Mouse (Mus musculus): ENCODE results near the gene Rcn2. TPM values are rescaled to one million over a fixed set of nuclear protein-coding genes. Genes with fewer than 3 reads are reported as not detected.

The Rcn2 gene
- polyA plus RNA-seq (2014; fragmentation: Illumina TruSeq; extraction: RNeasy Lipid Tissue Mini Kit (QIAGEN cat#74804); ENCODE audit: low read depth, low replicate concordance): 100 TPM

DNA sequence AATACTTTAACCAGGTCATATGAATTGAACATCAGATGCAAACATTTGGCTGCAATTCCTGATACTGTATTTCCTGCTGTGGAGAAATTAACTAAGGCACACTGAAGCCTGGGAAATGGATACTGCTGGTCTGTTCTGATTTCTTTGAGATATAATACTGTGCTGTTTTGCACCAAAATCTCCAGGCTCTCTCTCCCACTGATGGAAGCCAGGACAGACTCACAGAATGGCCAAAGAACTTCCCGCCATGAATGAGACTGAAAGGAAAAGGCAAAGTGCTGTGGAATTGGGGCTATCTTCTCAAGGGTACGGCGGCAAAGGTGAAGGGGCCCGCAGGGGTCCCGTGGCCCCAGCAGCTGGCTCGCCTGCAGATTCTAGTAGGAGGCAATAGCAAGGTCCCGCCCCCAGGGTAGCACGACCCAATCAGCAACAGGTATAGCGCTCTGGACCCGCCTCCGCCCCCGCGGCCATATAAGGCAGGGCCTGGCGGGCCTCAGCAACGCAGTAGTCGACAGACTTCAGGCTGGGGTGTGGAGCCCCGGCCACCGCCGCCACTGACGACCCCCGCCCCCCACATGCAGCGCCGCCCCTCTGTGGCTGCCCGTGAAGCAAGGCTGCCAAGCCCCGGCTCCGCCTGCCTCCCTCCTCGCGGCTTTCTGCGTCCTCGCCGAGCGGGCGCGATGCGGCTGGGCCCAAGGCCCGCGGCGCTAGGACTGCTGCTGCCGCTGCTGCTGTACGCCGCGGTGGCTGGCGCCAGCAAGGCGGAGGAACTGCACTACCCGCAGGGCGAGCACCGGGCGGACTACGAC is at the start of gene Rcn2:
Gene Rcn2 (plus strand): TSS at position 474 of the 809 bp plus-strand sequence.

DNA sequence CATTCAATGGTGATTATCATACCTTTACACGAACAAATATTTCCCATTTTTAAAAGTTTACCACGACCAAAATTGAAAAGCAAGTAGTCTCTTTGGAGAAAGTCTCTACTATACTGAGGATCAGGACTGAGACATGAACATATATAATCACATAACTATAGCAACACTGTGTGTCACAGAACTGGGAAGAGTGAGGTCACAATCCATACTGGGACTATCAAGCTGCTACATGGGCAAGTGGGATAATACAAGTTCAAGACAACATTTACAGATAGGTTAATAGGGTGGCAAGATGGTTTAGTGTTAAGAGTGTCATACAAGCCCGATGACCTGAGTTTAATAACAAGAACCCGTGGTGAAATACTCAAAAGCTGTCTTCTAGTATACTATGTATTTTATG is 31.2 kb upstream of the Rcn2 start, which contains the start of gene 4930563M21Rik:
Gene 4930563M21Rik (minus strand): TSS at position 101 of the 400 bp plus-strand sequence.

DNA sequence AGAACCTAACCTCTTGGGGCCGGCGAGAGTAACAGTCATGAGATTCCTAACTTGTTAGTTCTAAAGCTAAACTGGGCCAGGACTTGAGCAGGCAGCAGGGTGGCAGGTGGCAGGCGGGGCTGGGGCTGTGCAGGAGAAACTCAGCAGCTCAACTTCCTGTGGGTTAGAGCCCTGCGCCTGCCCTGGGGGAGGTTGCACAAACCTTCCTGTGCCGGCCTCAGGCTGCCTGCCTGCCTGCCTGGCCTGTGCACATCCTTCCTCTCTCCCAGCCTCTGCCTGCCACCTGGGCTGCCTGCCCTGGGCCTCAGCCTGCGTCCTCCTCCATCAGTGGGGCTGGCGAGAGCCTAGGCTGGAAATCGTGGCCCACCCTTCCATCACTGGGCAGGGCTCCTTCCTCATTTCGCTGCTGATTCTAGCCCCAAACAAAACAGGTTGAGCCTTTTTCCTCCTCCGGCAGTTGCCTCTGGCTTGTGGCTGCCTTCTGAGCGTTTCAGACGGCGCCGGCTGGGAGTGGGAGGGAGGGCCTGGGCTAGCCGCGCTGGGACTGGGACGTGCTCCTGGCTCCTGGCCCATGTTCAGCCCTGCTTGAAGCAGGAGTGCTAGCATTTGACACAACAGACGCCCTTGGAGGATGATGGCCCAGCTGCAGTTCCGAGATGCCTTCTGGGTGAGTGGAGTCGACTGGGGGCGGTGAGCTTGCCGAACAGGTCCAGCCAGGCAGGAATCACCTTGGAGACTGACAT is 48.3 kb downstream of the Rcn2 start, which contains the start of gene Pstpip1:
Gene Pstpip1 (plus strand): TSS at position 185 of the 743 bp plus-strand sequence.

Other genes starting within 250 kb of the Rcn2 start
- gene Scaper, start 103.7 kb upstream of the Rcn2 start, polyA plus RNA-seq (2014; fragmentation: Illumina TruSeq; extraction: RNeasy Lipid Tissue Mini Kit (QIAGEN cat#74804); ENCODE audit: low read depth, low replicate concordance): 17.6 TPM
- gene 4930563M21Rik, start 31.3 kb upstream of the Rcn2 start, polyA plus RNA-seq (2014; fragmentation: Illumina TruSeq; extraction: RNeasy Lipid Tissue Mini Kit (QIAGEN cat#74804); ENCODE audit: low read depth, low replicate concordance): not detected
- not detected for gene Pstpip1, start 48.1 kb downstream of the Rcn2 start, polyA plus RNA-seq (2014; fragmentation: Illumina TruSeq; extraction: RNeasy Lipid Tissue Mini Kit (QIAGEN cat#74804); ENCODE audit: low read depth, low replicate concordance)
- 225 TPM for gene Tspan3, start 123.6 kb downstream of the Rcn2 start, polyA plus RNA-seq (2014; fragmentation: Illumina TruSeq; extraction: RNeasy Lipid Tissue Mini Kit (QIAGEN cat#74804); ENCODE audit: low read depth, low replicate concordance)